Mouse (Mus musculus) limb, embryonic 12.5 days (tissue): ENCODE measurements at regions not wholly inside any gene's neighbourhood (a gene's known extent, or its start where the extent isn't known, plus 50 kb on each side); places are given as distances from the start of the nearest gene placed in this dataset.

Experiments
- ATAC-seq: fragments of 200-750 bp; cut with Nextera tagmentation; 2 replicates; pipeline ENCODE4 v1.8.0; 2017; ENCODE audit warnings: low read depth, moderate TSS enrichment; ENCODE audit not compliant: insufficient number of reproducible peaks, insufficient read depth, low FRiP score, low TSS enrichment
- H3K27ac ChIP-seq: fragments of 300-500 bp; sonication (generic); 2 replicates; pipeline ENCODE4 v1.5.1; 2016; ENCODE audit warnings: mild to moderate bottlenecking, moderate library complexity
- H3K27me3 ChIP-seq: fragments of 300-500 bp; sonication (generic); 2 replicates; pipeline ENCODE4 v1.6.1; 2016; ENCODE audit warnings: mild to moderate bottlenecking, moderate library complexity
- H3K36me3 ChIP-seq: fragments of 300-500 bp; sonication (generic); 2 replicates; pipeline ENCODE4 v1.6.1; 2016; ENCODE audit warnings: mild to moderate bottlenecking, moderate library complexity
- H3K4me1 ChIP-seq: fragments of 300-500 bp; sonication (generic); replicated peaks from 2 replicates; pipeline ENCODE4 v1.6.1; 2016
- H3K4me2 ChIP-seq: fragments of 300-500 bp; sonication (generic); 2 replicates; pipeline ENCODE4 v1.6.1; 2016; ENCODE audit warnings: mild to moderate bottlenecking, moderate library complexity
- H3K4me3 ChIP-seq: fragments of 300-500 bp; sonication (generic); replicated peaks from 2 replicates; pipeline ENCODE4 v1.5.1; 2016; ENCODE audit warnings: mild to moderate bottlenecking
- H3K9ac ChIP-seq: fragments of 300-500 bp; sonication (generic); replicated peaks from 2 replicates; pipeline ENCODE4 v1.6.1; 2016; ENCODE audit warnings: mild to moderate bottlenecking, moderate library complexity
- H3K9me3 ChIP-seq: fragments of 300-500 bp; sonication (generic); 2 replicates; pipeline ENCODE4 v1.6.1; 2016; ENCODE audit warnings: mild to moderate bottlenecking, moderate library complexity
- whole genome bisulfite sequencing: fragments of 180-500 bp; shearing (Covaris S2); methylation state at CpG from one replicate; pipeline ENCODE4 v1.1.7; 2016; 5-methylcytosine and 5-hydroxymethylcytosine counted together

DNA sequence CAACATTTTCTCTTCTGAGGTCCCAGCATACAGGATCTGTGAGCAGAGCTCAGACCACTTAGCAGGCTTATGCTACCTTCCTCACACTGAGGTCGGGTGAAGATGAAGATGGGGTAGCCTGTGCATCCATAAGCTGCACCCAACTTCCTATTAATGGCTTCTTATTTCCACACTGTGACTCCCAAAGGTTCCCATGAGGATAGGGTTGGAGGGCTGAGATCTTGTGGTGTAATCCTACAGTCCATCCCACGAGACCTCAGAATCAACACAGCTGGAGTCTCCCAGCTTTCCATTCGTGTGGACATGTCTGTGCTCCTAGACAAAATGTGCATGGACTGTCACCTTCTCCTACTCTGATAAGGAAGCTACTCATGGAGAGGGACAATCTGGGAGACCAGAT lies 80.0 kb upstream of the Cd93 start:
- WGBS: 75% methylated on average over 3 of the region's 3 CpGs
- no peaks in the 10 kb centered on the region for H3K36me3 ChIP-seq
- no peak overlapping the region for H3K9ac ChIP-seq

GRCm38 (mm10) chr2:148522936-148523335 lies 79.6 kb upstream of the Cd93 start:
- ATAC-seq: no peak
- no peak overlapping the region for H3K27ac ChIP-seq
- H3K9ac ChIP-seq: no peak overlapping the region
- no peak overlapping the region for H3K4me2 ChIP-seq
- H3K9me3 ChIP-seq: no peaks in the 10 kb centered on the region
- H3K4me3 ChIP-seq: no peak overlapping the region
- no peaks in the 10 kb centered on the region for H3K27me3 ChIP-seq
- no peaks in the 10 kb centered on the region for H3K36me3 ChIP-seq
- H3K4me1 ChIP-seq: no peaks in the 10 kb centered on the region
- WGBS: 88% methylated on average over 2 of the region's 2 CpGs

More for the DNA sequence above, 80.0 kb upstream of the Cd93 start:
- Histone ChIP-seq H3K27me3 (no peaks in the 10 kb centered on the region), H3K27ac (no peak overlapping the region), H3K4me2 (no peak overlapping the region), H3K4me3 (no peak overlapping the region), H3K4me1 (no peaks in the 10 kb centered on the region), H3K9me3 (no peaks in the 10 kb centered on the region)
- ATAC-seq: no peak

GRCm38 (mm10) chr2:148521966-148522575 lies 78.7 kb upstream of the Cd93 start:
- Histone ChIP-seq H3K9ac (no peak overlapping the region), H3K27ac (no peak overlapping the region), H3K36me3 (no peaks in the 10 kb centered on the region), H3K4me1 (no peaks in the 10 kb centered on the region), H3K9me3 (no peaks in the 10 kb centered on the region), H3K4me2 (no peak overlapping the region), H3K27me3 (no peaks in the 10 kb centered on the region), H3K4me3 (no peak overlapping the region)
- ATAC-seq: no peak
- WGBS: 70% methylated on average over 5 of the region's 5 CpGs

DNA sequence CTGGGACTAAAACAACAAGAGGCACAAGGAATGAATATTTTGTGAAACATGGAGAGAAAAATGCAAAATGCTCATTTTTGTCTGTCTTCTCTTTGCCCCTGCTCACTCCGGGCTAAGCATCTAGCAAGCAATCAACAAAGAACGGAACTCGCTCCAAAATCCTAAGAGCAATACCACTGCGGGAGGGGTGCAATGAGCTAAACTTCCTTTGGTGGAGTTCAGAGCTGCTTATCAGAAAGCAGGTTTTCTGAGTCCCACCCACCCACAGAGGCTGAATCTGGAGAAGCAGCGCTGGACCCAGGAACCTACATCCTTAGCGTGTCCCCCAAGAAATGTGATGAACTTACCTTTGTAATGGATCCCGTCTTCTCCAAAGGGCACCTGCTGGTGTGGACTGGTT lies 76.9 kb upstream of the Cd93 start:
- H3K4me2 ChIP-seq: no peak overlapping the region
- no peaks in the 10 kb centered on the region for H3K36me3 ChIP-seq
- 83% methylated on average over 7 of the region's 7 CpGs for WGBS
- H3K9me3 ChIP-seq: no peaks in the 10 kb centered on the region
- H3K4me1 ChIP-seq: no peaks in the 10 kb centered on the region
- ATAC-seq: no peak
- no peak overlapping the region for H3K4me3 ChIP-seq
- no peaks in the 10 kb centered on the region for H3K27me3 ChIP-seq
- no peak overlapping the region for H3K9ac ChIP-seq
- H3K27ac ChIP-seq: no peak overlapping the region

DNA sequence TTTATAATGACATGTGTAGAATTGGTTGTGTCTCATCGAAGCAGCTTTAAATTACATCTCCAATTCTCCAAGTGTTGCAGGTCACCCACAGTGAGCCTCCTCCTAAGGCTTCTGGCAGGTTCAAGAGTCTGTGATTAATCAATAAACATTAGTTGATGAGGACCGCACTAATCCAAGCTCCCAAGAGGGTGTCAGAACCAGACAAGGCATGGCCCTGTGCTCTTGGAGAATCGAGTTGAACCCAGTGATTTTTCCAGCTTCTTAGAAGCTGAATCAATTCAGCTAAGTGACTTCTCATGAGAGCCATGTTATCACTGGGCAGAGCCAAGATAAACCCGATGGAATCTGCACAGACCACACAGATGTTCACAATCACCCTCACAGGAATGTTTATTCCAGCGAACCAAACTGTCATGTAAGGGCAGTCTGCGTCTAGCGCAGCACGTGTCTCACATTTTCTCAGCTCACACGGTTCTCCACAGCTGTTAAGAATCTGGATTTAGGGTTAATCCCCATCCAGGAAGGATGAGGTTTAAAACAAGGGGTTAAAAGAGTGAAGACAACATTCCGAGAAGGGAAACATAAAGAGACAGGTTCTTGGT lies 76.4 kb upstream of the Cd93 start:
- ATAC-seq: no peak; the same call in 1 of the 2 replicates
- H3K4me1 ChIP-seq: no peaks in the 10 kb centered on the region
- H3K9me3 ChIP-seq: no peaks in the 10 kb centered on the region
- WGBS: 43% methylated on average over 10 of the region's 10 CpGs
- H3K36me3 ChIP-seq: no peaks in the 10 kb centered on the region
- no peak overlapping the region for H3K4me3 ChIP-seq
- H3K27ac ChIP-seq: no peak overlapping the region
- no peak overlapping the region for H3K9ac ChIP-seq
- H3K4me2 ChIP-seq: no peak overlapping the region
- no peaks in the 10 kb centered on the region for H3K27me3 ChIP-seq

GRCm38 (mm10) chr2:148517906-148518305 lies 74.5 kb upstream of the Cd93 start:
- no peak for ATAC-seq
- Histone ChIP-seq H3K4me2 (no peak overlapping the region), H3K9ac (no peak overlapping the region), H3K4me1 (no peaks in the 10 kb centered on the region), H3K4me3 (no peak overlapping the region), H3K27me3 (no peaks in the 10 kb centered on the region), H3K9me3 (no peaks in the 10 kb centered on the region), H3K36me3 (no peaks in the 10 kb centered on the region), H3K27ac (no peak overlapping the region)
- WGBS: 12% methylated on average over 1 of the region's 1 CpGs

DNA sequence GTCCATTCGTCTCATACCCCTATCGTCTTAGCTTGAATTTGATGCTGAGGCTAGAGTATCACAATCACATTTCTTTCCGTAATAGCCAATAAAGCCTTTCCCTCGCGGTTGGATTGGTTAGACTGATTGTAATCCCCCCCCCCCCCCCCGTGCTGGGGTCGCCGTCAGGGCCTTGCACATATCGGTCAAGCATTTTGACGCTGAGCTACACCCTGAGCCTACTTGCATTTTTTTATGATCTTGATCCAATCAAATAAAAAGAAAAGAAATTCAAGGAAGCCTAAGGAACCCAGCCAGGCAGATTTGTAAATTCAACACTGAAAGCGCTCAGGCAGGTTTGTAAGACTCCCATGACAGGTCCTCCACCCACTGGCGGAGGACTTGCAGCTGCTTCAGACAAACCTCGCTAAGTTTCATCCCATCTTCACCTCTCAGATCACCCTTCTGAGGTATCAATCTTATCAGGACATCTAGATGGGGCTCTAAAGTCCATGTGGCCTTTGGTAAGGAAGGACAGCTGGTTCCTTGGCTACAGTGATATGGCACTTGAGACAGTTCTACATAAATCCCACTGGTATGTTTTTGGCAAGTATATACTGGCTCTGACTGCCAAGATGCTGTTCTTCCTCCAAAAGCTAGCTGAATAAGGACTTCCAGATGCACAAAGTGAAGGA lies 66.8 kb upstream of the Cd93 start:
- Histone ChIP-seq H3K4me3 (no peak overlapping the region), H3K9ac (no peak overlapping the region), H3K9me3 (no peaks in the 10 kb centered on the region), H3K27ac (no peak overlapping the region), H3K36me3 (no peaks in the 10 kb centered on the region), H3K4me2 (no peak overlapping the region), H3K27me3 (no peaks in the 10 kb centered on the region), H3K4me1 (no peaks in the 10 kb centered on the region)
- ATAC-seq: no peak
- WGBS: 84% methylated on average over 13 of the region's 13 CpGs

DNA sequence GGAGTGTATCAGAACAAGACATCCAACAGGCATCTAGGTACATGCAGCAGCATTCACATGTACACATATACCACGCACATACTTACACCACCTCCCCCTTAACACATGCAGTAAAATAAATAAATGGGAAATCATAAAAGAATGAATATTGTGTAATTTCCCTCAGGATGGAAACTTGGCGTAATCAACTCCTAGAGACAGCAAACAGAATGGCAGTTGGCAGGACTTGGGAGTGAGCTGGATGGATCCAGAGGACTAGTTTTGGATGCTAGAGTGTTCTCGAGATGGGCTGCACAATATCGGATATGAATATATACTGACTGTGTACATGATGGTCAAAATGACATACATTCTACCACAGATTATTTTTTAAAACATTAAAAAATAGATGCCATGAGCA lies 66.0 kb upstream of the Cd93 start:
- 92% methylated on average over 4 of the region's 4 CpGs for WGBS
- Histone ChIP-seq H3K27me3 (no peaks in the 10 kb centered on the region), H3K4me2 (no peak overlapping the region), H3K27ac (no peak overlapping the region), H3K36me3 (no peaks in the 10 kb centered on the region), H3K4me3 (no peak overlapping the region), H3K4me1 (no peaks in the 10 kb centered on the region), H3K9ac (no peak overlapping the region), H3K9me3 (no peaks in the 10 kb centered on the region)
- ATAC-seq: no peak

GRCm38 (mm10) chr2:148507523-148507922 lies 64.2 kb upstream of the Cd93 start:
- Histone ChIP-seq H3K4me2 (no peak overlapping the region), H3K4me1 (no peaks in the 10 kb centered on the region), H3K27ac (no peak overlapping the region), H3K9ac (no peak overlapping the region), H3K9me3 (no peaks in the 10 kb centered on the region), H3K27me3 (no peaks in the 10 kb centered on the region), H3K4me3 (no peak overlapping the region), H3K36me3 (no peaks in the 10 kb centered on the region)
- no peak for ATAC-seq

DNA sequence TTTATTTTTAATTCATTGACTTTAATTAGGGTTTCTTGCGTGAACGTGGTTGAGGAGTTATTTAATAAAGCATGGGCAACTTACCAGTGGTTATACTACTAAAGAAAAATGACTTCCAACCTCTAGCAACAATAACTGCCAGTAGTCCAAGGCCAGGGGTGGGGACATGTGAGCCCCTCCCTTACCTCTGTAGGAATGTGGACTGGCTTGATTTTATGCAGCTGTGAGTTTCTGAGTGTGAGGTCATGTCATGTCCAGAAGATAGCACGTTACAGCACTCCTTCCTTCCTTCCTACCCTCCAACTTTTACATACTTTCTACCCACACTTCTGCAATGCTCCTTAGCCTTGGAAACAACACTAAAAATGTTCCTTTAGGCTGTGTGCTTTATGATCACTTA lies 63.6 kb upstream of the Cd93 start:
- H3K27me3 ChIP-seq: no peaks in the 10 kb centered on the region
- H3K36me3 ChIP-seq: no peaks in the 10 kb centered on the region
- H3K4me3 ChIP-seq: no peak overlapping the region
- no peak for ATAC-seq
- no peaks in the 10 kb centered on the region for H3K4me1 ChIP-seq
- WGBS: 75% methylated on average over 3 of the region's 3 CpGs
- no peak overlapping the region for H3K27ac ChIP-seq
- H3K9me3 ChIP-seq: no peaks in the 10 kb centered on the region
- H3K9ac ChIP-seq: no peak overlapping the region
- H3K4me2 ChIP-seq: no peak overlapping the region

- Histone ChIP-seq H3K27me3 (no peaks in the 10 kb centered on the region), H3K4me3 (no peak overlapping the region), H3K9me3 (no peaks in the 10 kb centered on the region), H3K36me3 (no peaks in the 10 kb centered on the region), H3K27ac (no peak overlapping the region), H3K9ac (no peak overlapping the region), H3K4me2 (no peak overlapping the region), H3K4me1 (no peaks in the 10 kb centered on the region)
- WGBS: 77% methylated on average over 3 of the region's 3 CpGs
- ATAC-seq: no peak
Measured at GRCm38 (mm10) chr2:148505651-148506050, 62.3 kb upstream of the Cd93 start.
